Mouse (Mus musculus): ENCODE measurements around the gene Dbndd1.

- peak; percentile 11; the same call in 1 of the 2 replicates for TF ChIP-seq CTCF (IDR thresholded peaks at IDR 0.05; ENCODE audit: low read depth)
- TF ChIP-seq EP300 (IDR thresholded peaks at IDR 0.05; ENCODE audit: low read depth): no peak
These were observed at the start of gene Dbndd1 for GRCm38 (mm10) chr8:123514781-123515539.

Data from liver, postnatal 0 days (tissue).